Mouse (Mus musculus) activated CD4-positive, CD25-positive, alpha-beta regulatory T cell, adult 4 months (primary cell): ENCODE measurements around the gene Clec4a2. TPM values are rescaled to one million over a fixed set of nuclear protein-coding genes. Genes with fewer than 3 reads are reported as not detected.
"Not testable (repeated sequence)": the region's sequence is repeated elsewhere in the genome, so short reads cannot be mapped to it uniquely, and the experiment has no call there.

ENCODE experiments used
- ATAC-seq: one replicate; pipeline ENCODE4 v1.8.0; 2017
- polyA plus RNA-seq, 2 experiments: library from polyadenylated mRNA; unstranded; fragments of 100-300 nt; shearing (Covaris generic); gene quantifications; one replicate each; pipeline ENCODE4 v1.2.1; 2017

The Clec4a2 gene
- polyA plus RNA-seq: not detected

GRCm38 (mm10) chr6:123106128-123106527, at the start of gene Clec4a2:
TSS of gene Clec4a2 (plus strand) at chr6:123106428.
- ATAC-seq: not testable (repeated sequence)

DNA sequence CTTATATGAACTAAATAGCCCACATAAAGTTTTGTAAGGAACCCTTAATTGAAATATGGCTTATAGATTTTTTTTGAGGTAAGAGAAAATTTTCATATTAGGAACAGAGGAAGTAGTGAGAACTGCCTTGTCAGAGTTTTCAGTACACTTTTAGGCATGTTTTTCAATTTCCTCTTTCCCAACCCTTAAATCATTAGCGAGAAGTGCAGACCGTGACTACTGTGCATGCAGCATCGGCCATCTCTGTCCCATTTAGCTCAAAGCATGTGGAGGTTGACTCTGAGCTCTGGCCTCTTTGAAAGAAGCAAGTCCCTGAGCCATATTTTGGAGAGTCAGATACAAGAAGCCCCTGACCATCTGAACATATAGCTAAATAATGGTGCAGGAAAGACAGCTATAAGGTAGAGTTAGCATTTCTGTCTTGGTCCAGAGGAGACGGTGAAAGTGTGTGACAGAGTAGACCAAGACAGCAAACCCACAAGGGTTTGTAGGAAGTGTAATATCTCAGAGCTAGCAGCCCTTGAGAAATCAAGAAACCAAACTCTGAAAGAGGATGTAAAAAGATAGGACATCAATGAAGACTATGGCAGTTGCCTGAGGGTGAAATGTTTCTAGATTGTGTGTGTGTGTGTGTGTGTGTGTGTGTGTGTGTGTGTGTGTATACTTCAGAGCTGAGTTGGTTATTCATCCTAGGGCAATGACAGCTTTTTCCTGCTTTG, 10.9 kb upstream of the Clec4a2 start:
- ATAC-seq: no peak

DNA sequence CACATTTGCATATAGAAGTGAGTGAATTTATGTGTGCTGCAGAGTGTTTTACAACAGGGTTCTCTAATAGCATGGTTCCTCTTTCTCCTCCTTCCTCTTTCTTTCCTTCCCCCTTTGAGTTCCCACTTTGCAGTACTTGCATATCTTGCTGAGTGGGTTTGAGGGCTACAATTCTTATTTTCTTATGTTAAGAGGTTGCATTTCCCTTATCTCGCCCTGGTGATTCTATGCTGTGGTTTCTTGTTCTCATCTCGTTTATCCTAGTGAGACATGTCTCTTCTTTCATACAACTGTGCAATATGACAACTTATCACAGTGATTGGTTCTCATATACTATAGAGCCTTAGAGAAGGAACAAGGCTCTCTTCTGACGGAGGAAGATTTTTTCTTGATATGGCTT, 17.0 kb downstream of the Clec4a2 start:
- no peak for ATAC-seq

DNA sequence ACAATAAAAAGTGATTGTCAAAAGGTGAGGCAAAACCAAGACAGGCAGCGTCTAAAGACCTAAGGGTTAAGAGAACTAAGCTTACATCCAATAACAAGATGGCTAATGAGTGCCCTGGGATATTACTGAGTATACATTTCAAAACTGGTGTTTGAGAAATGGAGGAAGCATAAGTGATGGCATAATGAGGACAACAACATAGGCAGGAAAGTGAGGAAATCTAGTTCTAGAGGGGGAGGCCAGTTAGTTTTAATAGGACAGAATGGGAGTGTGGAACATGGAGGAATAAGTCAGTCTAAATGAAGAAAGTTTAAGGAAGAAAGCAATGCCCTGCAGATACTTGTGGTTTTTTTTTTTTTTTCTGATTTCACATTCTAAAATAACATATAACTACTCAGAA, 20.9 kb downstream of the Clec4a2 start:
- no peak for ATAC-seq

GRCm38 (mm10) chr6:123137766-123138526, 31.7 kb downstream of the Clec4a2 start:
- not testable (repeated sequence) for ATAC-seq

- no peak for ATAC-seq
Observed at GRCm38 (mm10) chr6:123170106-123170505, 63.9 kb downstream of the Clec4a2 start.

- ATAC-seq: no peak
Observed at GRCm38 (mm10) chr6:123171040-123171439, 64.8 kb downstream of the Clec4a2 start.

GRCm38 (mm10) chr6:123172593-123172992, 66.4 kb downstream of the Clec4a2 start, which contains the start of gene Clec4b2:
TSS of gene Clec4b2 (plus strand) at chr6:123172893.
- ATAC-seq: no peak

DNA sequence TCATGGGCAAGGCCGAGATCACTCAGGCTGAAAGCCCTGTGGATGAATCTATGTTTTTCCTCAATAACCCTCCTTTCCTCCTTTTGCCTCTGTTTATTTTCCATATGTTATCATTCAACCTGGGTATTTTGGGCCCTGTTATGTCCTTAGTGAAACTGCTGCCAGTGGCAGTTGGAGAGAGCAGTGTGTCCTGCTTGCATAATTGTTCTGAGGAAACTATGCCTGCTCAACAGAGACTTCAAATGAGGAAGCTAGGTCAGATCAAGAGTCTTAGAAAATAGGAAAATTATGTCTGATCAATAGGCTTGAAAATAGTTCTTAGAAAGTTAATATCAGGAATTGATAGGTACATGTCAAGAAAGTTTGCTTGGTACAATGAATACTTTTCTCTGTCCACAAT, 69.3 kb downstream of the Clec4a2 start:
- no peak for ATAC-seq

- ATAC-seq: not testable (repeated sequence)
Observed at GRCm38 (mm10) chr6:123184862-123185261, 78.6 kb downstream of the Clec4a2 start.

Other genes starting within 250 kb of the Clec4a2 start
- gene Necap1, start 232.0 kb upstream of the Clec4a2 start, polyA plus RNA-seq: 10 to 100 TPM; 32.2 to 44.6 TPM
- gene Clec4a1, start 184.6 kb upstream of the Clec4a2 start, polyA plus RNA-seq: under 1 TPM in 1 of 2 experiments, not detected in 1; 0.51 TPM
- gene Clec4a3, start 153.9 kb upstream of the Clec4a2 start, polyA plus RNA-seq: under 1 TPM in 1 of 2 experiments, not detected in 1; 0.73 TPM
- not detected for gene Clec4a4, start 116.1 kb upstream of the Clec4a2 start, polyA plus RNA-seq
- not detected for gene Clec4b1, start 56.5 kb upstream of the Clec4a2 start, polyA plus RNA-seq
- not detected for gene Clec4b2, start 66.5 kb downstream of the Clec4a2 start, polyA plus RNA-seq
- gene Clec4n, start 123.4 kb downstream of the Clec4a2 start, polyA plus RNA-seq: 1 to 10 TPM in 1 of 2 experiments, under 1 TPM in 1; 0.45 to 1.2 TPM
- not detected for gene Clec4d, start 155.7 kb downstream of the Clec4a2 start, polyA plus RNA-seq
- not detected for gene Clec4e, start 183.4 kb downstream of the Clec4a2 start, polyA plus RNA-seq
- gene Vmn2r19, start 201.9 kb downstream of the Clec4a2 start, polyA plus RNA-seq: not detected